Mouse (Mus musculus): ENCODE results near the gene Evi2.

- no peak for TF ChIP-seq CTCF (IDR thresholded peaks at IDR 0.05; ENCODE audit: control insufficient read depth, insufficient read depth, low read length)
- no peak for TF ChIP-seq POLR2A (IDR thresholded peaks at IDR 0.05; ENCODE audit: borderline replicate concordance, control insufficient read depth, low read depth, low read length)
Observed at GRCm38 (mm10) chr11:79519878-79520291, 10.5 kb downstream of the Evi2 start.

Data from bone marrow, adult 2 months (tissue).